Mouse (Mus musculus): ENCODE measurements around the gene Get4. TPM values are rescaled to one million over a fixed set of nuclear protein-coding genes. Genes with fewer than 3 reads are reported as not detected.
A peak's percentile ranks its signal among the peaks of the same experiment; 100 is the strongest.

The Get4 gene
- total RNA-seq (2017): 16.4 and 20.3 TPM in 2 replicates

DNA sequence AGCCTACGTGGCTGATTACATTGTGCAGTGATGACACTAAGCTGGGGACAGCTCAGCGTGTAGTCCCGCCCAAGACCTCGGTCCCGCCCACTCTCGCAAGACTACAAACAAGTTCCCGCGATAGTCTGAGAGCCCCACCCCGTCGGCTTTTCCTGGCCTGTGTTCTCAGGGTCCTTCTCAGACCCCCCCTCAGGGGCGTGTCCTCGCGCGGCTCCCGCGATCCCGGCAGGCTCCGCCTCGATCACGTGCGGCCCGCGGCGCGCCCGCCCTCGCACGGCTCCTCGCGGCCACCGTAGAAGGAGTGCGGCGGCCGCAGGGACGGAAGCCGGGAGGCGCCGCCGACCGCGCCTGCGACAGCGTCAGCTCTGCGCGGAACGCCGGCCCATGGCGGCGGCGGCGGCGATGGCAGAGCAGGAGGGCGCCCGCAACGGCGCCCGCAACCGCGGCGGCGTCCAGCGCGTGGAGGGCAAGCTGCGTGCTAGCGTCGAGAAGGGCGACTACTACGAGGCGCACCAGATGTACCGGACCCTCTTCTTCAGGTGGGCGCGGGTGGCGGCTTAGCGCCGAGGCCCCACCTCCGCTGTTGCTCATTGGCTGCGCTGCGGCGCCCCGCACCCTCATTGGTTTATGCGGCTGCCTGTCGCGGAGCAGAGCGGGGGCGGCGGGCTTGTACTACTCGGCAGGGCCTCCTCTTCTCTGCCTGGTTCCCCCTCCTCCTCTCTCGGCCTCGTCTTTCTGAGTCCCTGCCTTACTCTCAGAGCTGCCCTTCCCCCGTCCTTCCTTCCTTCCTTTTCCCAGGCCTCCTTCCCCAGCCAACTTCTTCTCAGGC lies at the start of gene Get4:
TSS of gene Get4 (plus strand) at position 244 of the 829 bp plus-strand sequence.
- peak; percentile 86 to 87 for ATAC-seq (replicated peaks in 1 of 2; ENCODE audit: insufficient read depth in 1 of 2, low FRiP score in 2 of 2, low TSS enrichment in 1 of 2, low read depth in 1 of 2, poor library complexity in 2 of 2, severe bottlenecking in 2 of 2)

DNA sequence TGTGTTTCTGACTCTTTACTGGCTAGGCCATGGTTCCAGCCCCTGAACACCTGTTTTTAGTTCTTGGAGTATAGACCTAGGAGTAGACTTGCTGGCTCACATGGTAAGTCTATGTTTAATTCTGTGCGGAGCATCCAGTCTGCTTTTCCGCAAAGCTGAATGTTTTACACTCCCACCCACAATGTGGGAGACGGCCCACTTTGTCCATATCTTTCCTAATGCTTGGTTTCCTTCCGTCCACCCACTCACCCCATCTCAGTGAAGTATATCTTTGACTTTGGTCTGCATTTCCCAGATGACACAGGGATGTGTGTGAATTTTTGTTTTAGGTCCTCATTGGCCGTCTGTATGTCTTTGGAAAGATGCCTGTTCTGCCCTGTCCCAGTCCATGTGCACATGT lies 48.8 kb upstream of the Get4 start:
- no peak for ATAC-seq (replicated peaks in 1 of 2; ENCODE audit: insufficient read depth in 1 of 2, low FRiP score in 2 of 2, low TSS enrichment in 1 of 2, low read depth in 1 of 2, poor library complexity in 2 of 2, severe bottlenecking in 2 of 2)

DNA sequence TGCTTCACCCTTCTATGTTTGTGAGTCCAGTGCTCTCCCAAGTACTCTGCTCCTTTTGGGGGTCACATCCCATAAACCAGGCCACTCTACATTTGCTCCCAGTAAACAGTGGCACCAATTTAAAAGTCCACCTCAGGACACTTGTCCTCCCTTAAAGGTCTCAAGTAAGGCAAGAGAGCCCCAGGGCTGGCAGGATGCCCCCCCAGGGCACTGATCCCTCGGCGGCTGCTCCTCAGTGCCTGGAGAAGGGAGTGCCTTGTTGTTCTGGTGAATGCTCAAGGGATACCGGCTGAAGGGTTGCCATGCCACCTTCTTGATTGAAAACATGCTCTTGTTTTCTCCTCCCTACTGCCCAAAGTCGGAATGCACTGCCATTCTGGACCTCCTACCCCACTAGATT lies 46.0 kb upstream of the Get4 start:
- no peak for ATAC-seq (replicated peaks in 1 of 2; ENCODE audit: insufficient read depth in 1 of 2, low FRiP score in 2 of 2, low TSS enrichment in 1 of 2, low read depth in 1 of 2, poor library complexity in 2 of 2, severe bottlenecking in 2 of 2)

DNA sequence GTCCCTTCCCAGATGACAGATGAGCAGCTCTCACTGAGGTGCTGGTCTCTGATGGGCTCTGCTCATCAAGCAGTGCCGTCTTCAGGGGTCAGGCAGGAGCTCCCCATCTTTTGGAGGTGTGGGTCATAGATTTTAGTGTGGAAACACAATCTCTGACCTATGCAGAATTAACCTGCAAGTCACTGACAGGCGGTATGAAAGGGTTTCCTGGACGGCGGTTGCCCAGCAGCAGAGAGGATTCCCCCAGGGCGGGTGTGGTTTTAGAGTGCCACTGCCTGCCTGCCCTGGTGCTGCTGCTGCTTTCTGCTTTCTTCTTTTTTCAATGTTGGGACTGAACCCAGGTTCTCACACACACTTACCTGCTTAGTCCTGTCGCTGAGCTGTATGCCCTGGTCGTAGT lies 45.6 kb upstream of the Get4 start:
- ATAC-seq (replicated peaks in 1 of 2; ENCODE audit: insufficient read depth in 1 of 2, low FRiP score in 2 of 2, low TSS enrichment in 1 of 2, low read depth in 1 of 2, poor library complexity in 2 of 2, severe bottlenecking in 2 of 2): peak; percentile 47 to 52; a peak in 1 of 4 replicates

DNA sequence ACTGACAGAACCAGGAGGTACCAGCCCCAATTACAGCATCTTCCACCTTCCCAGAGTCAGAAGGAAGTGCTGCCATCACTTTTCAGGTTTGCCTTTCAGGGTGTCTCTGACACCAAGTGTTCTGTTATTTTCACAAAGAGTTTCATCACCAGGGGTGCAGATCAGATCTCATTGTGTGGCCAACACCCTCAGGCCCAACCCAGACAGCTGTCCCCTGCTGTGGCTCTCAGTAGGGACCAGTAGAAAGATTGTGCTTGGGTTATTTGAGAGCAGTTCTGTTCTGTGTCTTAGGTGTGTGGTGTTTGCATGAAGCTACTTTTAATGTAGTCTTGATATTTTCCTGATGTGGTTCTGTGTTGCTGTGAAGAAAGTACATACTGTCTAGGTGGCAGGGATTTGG lies 43.9 kb upstream of the Get4 start:
- no peak for ATAC-seq (replicated peaks in 1 of 2; ENCODE audit: insufficient read depth in 1 of 2, low FRiP score in 2 of 2, low TSS enrichment in 1 of 2, low read depth in 1 of 2, poor library complexity in 2 of 2, severe bottlenecking in 2 of 2)

DNA sequence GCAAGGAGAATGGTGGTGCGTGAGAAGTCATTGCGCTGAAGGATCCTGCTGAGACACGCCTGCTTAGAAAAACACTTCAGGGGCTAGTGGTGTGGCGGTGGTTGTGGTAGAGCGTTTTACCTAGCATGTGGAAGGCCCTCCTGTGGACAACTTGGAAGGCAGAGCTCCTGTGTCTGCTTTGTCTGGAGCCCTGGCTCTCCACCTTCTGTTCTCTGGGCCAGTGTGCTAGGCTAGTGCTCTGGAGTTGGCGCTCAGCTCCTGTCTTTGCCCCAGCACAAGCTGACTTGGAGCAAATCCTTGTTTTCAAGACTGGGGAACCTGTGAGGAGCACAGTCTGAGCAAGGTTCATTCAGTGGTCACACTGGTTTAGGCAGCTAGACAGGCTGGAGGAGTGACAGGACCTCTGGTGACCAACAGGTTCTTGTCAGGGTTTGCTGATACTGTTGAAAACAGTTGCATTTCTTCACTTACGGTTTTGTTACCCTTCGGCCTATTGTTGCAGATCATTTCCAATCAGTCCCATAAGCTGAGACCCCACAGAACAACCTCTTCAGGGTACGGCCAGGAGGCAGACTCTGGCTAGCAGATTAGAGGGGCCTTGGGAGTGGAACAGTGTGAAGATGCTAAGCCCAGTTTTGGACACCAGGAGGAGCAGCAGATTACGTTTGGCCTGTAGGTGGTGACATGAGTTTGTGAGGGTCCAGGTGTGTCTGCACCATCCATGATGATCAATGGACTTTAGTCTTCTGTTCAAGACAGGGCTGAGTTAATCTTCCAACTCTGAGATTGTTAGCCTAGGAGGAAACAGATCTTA lies 43.0 kb upstream of the Get4 start:
- 0 out of 4 replicates have a peak, but pooled peaks of 1 of the 2 experiments have one; percentile 42 for ATAC-seq (replicated peaks in 1 of 2; ENCODE audit: insufficient read depth in 1 of 2, low FRiP score in 2 of 2, low TSS enrichment in 1 of 2, low read depth in 1 of 2, poor library complexity in 2 of 2, severe bottlenecking in 2 of 2)

DNA sequence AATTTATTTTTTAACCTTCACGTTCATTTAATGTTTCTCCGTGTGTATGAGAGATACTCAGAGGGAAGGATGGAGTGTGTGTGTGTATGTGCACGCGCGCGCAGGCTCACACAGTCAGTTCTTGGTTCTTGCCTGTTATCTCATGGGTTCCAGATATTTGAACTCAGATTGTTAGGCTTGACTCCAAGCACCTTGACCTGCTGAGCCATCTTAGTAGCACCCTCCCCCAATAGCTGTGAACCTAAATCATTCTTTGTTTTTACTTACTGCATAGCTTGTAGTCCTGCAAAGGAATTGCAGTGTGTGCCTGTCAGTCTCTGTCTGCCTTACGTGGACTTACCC lies 42.5 kb upstream of the Get4 start:
- no peak for ATAC-seq (replicated peaks in 1 of 2; ENCODE audit: insufficient read depth in 1 of 2, low FRiP score in 2 of 2, low TSS enrichment in 1 of 2, low read depth in 1 of 2, poor library complexity in 2 of 2, severe bottlenecking in 2 of 2)

DNA sequence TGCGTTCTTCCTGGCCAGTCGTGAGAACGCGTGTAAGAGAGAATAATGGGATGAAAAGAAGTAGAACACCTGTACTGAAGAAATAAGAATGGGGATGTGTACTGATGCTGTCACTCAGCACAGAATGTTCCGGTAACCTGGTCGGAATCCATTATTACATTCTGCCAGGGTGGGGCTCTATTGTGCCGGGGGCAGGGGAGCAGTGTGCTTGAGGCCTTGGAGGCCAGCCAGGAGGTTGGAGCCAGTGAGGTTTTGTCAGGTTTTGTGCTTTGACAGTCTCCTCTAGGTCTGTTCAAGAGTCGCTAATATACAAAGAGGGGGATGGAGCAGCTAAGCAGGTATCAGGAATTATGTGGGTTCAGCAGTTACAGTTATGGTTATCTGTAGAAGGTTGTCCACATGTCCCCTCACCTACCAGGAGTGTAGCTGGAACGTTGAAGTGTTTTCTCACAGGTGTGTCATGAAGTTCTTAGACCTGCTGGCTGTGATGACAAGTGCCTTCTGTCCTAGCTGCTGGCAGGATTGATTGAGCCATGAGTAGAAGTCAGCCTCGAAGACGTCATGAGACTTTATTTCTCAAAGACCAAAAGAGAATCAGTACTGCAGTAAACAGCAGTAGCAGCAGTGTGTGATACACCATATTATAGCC lies 40.3 kb upstream of the Get4 start:
- ATAC-seq (replicated peaks in 1 of 2; ENCODE audit: insufficient read depth in 1 of 2, low FRiP score in 2 of 2, low TSS enrichment in 1 of 2, low read depth in 1 of 2, poor library complexity in 2 of 2, severe bottlenecking in 2 of 2): no peak

DNA sequence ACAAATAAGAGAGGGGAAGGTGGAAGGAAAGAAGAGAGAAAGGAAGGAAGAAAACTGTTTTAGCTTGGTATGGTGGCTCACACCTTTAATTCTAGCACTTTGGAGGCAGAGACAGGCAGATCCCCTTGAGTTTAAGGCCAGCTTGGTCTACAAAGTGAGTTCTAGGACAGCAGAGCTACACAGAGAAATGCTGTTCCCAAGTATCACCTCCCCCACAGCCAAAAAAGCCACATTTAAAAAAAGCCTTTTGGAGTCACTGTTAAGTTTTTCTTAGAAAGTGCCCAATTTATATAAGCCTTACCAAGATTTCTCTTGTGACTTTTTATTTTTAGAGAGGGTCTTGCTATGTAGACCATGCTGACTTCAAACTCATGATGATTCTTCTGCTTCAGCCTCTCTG lies 37.8 kb upstream of the Get4 start:
- no peak for ATAC-seq (replicated peaks in 1 of 2; ENCODE audit: insufficient read depth in 1 of 2, low FRiP score in 2 of 2, low TSS enrichment in 1 of 2, low read depth in 1 of 2, poor library complexity in 2 of 2, severe bottlenecking in 2 of 2)

DNA sequence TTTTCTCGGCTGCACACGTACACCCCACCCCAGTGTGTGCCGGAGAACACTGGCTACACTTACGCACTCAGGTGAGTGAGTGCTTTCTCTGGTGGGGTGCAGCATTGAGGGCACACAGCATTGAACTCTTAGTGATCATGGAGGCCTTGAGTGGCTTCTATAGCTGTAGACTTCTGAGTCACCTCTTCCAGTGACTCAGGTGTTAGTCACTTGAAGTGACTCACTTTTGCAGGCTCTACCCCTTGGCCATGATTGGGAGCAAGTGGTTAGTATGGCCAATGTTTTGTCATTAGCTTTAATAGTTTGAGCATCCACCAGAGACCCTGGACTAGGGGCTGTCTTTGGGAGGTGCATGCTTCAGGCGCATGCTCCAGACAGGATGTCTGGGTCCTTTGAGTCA lies 36.9 kb upstream of the Get4 start:
- no peak for ATAC-seq (replicated peaks in 1 of 2; ENCODE audit: insufficient read depth in 1 of 2, low FRiP score in 2 of 2, low TSS enrichment in 1 of 2, low read depth in 1 of 2, poor library complexity in 2 of 2, severe bottlenecking in 2 of 2)

DNA sequence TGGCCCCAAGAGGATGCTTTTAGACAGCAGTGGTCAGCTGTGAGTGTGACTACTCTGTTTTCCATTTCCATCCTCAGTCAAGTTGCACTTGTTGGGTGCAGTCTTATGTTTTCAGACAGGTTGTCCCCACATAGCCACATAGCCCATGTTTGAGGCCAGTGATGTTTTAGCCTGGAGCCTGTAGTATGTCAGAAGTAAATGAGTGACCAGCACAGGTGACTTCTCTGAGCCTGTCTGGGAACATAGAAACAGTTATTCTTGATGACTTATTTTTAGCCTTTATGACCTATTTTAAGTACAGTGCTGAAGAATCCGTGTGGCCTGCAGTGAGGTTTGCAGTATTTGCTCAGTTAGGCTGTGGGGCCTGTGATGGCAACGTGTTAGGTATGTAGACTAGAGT lies 36.0 kb upstream of the Get4 start:
- ATAC-seq (replicated peaks in 1 of 2; ENCODE audit: insufficient read depth in 1 of 2, low FRiP score in 2 of 2, low TSS enrichment in 1 of 2, low read depth in 1 of 2, poor library complexity in 2 of 2, severe bottlenecking in 2 of 2): no peak

DNA sequence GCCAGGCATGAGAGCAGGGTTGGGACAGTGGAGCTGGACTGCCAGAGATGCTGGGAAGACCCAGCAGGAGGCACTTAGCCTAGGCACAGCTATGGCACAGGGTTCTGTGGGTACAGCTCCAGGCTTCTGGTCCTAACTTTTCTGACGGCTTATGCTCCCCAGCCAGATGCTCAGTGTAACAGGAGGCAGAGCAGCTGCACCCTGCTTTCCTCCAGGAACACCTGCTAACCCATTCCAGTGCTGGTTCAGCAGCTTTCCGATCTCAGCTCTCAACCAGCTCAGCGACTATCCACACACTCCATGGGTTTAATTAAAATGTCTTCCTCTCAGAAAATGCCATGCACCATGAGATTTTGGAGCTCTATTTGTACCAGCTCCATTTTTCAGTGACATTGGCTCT lies 35.4 kb upstream of the Get4 start:
- no peak for ATAC-seq (replicated peaks in 1 of 2; ENCODE audit: insufficient read depth in 1 of 2, low FRiP score in 2 of 2, low TSS enrichment in 1 of 2, low read depth in 1 of 2, poor library complexity in 2 of 2, severe bottlenecking in 2 of 2)

DNA sequence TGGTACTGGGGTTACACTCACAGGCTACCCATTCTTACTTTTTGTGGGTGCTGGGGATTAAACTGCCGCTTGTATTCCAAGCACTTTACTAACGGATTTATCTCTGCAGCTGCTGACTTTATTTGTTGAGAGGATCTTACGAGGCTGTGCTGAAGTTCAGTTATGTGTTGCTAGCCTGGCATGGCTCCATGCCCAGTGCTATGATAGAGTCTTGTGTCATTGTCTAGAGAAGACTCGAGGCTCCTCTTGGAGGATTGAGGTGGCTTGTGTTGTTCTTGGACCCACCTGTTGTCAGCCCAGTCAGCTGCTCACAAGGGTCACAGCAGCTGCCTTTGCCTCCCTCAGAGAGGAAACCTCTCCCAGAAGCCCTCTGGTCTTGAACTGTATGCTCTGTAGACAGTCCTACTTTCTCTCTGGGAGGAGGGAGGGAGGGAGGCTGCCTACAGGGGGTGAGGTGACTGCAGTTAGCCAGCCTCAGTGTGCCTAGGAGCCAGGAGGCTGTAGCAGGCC lies 32.1 kb upstream of the Get4 start:
- no peak for ATAC-seq (replicated peaks in 1 of 2; ENCODE audit: insufficient read depth in 1 of 2, low FRiP score in 2 of 2, low TSS enrichment in 1 of 2, low read depth in 1 of 2, poor library complexity in 2 of 2, severe bottlenecking in 2 of 2)

DNA sequence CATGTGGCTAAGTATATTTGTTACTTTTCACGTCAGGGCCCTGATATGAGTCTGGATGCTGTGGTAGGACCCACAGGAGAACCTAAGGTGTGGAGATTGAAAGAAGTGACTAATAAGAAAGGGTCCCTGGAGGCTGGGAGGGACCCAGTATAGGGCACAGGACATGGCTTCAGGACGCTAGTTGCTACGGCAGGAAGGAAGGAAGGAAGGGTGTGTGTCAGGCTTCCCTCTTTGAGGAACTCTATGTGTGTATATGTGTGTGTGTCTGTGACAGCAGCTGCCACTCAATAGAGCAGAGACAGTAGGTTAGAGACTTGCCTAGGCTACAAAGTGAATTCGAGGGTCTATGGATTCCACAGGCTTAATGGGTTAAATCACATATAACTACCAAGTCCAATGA lies 31.5 kb upstream of the Get4 start:
- no peak for ATAC-seq (replicated peaks in 1 of 2; ENCODE audit: insufficient read depth in 1 of 2, low FRiP score in 2 of 2, low TSS enrichment in 1 of 2, low read depth in 1 of 2, poor library complexity in 2 of 2, severe bottlenecking in 2 of 2)

DNA sequence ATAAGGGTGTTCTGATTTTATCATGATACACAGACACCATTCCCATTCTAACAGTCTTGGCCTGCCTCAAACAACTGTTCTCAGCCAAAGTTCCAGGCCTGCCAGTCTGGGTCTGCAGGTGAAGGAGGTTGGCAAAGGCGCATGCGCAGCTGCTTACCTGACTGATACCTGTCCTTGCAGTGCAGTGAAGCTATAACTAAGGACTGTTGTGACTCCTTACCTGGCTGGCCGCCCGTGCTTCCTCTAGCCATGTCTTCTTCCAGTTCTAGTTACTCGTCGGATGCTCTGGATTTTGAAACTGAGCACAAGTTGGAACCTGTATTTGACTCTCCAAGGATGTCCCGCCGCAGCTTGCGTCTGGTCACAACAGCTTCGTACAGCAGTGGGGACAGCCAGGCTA lies 28.8 kb upstream of the Get4 start:
- ATAC-seq (replicated peaks in 1 of 2; ENCODE audit: insufficient read depth in 1 of 2, low FRiP score in 2 of 2, low TSS enrichment in 1 of 2, low read depth in 1 of 2, poor library complexity in 2 of 2, severe bottlenecking in 2 of 2): no peak

DNA sequence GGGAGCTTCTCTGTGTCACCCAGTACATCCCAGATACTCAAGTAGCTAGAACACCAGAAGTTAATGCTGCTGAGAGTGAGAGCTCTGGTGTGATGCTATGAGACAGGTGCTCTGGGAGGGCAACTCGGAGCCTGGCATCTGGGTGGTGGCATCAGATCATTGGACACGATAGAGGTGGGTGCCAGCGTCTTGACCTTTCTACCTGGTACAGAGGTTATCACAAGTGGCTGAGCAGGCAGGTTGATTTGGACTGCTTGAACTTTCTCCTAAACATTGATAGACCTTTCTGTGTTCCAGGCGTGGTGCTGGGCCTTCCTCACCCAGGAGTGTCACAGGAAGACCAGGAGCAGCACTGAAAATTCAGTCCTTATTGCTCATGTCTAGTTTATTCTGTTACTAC lies 24.9 kb upstream of the Get4 start:
- no peak for ATAC-seq (replicated peaks in 1 of 2; ENCODE audit: insufficient read depth in 1 of 2, low FRiP score in 2 of 2, low TSS enrichment in 1 of 2, low read depth in 1 of 2, poor library complexity in 2 of 2, severe bottlenecking in 2 of 2)

DNA sequence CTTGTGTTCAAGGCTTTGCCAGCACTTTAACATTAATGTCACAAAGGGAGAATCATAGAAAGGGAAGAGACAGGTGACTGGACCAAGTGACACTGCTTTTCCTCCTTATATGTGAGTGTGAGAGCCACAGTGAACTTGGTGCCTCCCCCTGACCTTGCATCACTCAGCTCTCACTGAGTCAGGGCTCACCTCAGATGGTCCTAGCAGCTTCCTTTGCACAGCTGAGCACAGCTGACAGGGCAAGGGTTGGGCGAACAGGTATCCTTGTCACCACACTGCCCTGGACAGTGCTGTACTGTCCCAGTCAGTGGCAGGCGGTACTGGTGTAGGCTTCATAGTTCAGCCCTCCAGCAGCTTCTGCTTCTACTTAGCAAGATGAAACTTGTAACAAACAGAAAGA lies 24.5 kb upstream of the Get4 start:
- no peak for ATAC-seq (replicated peaks in 1 of 2; ENCODE audit: insufficient read depth in 1 of 2, low FRiP score in 2 of 2, low TSS enrichment in 1 of 2, low read depth in 1 of 2, poor library complexity in 2 of 2, severe bottlenecking in 2 of 2)

DNA sequence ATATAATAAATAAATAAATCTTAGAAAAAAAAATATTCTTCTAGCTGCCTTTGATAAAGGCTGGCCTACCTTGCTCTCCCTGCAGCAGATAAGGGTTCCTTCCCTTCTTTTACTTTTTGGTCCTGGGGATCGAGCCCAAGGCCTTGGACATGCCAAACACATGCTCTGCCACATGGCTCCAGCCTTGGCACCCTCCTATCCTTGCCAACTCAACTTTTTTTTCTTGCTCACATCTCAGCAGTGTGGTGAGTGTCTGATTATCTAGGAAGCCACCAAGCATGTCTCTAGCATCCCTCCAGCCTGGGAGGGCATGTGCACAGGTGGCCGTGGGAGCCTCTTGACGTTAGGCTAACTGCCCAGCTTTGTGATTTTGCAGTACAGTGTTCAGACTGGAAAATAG lies 23.8 kb upstream of the Get4 start:
- no peak for ATAC-seq (replicated peaks in 1 of 2; ENCODE audit: insufficient read depth in 1 of 2, low FRiP score in 2 of 2, low TSS enrichment in 1 of 2, low read depth in 1 of 2, poor library complexity in 2 of 2, severe bottlenecking in 2 of 2)

All from hematopoietic stem cell, adult 5-6 weeks (primary cell).